Mouse (Mus musculus) embryo, embryonic 11.5 days (tissue): ENCODE results near the gene Chic1.
A peak's percentile ranks its signal among the peaks of the same experiment; 100 is the strongest.

Experiments
- DNase-seq: peaks from one replicate; pipeline ENCODE4 v3.0.0-alpha.2; 2012; ENCODE audit warnings: low read depth, low spot score

The Chic1 gene

DNA sequence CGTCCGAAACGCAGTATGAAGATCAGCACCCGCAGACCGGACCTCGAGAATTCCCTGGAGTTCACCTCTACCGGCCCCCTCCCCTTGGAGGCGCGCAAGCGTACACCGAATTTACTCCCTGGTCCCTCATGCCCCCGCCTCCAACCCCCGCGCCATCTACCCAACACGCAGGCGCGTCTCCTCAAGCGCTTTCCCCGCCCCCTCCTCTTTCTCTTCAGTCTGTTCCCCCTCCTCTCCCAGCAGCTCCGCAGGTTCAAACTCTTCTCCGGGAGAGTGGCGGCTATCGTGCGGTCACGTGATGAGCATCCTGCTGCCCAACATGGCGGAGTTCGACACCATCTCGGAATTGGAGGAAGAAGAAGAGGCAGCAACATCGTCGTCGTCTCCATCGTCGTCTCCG is at the start of gene Chic1:
Gene Chic1, plus strand, starts transcription at position 190 of the 400 bp plus-strand sequence.
- peak; percentile 67 for DNase-seq

DNA sequence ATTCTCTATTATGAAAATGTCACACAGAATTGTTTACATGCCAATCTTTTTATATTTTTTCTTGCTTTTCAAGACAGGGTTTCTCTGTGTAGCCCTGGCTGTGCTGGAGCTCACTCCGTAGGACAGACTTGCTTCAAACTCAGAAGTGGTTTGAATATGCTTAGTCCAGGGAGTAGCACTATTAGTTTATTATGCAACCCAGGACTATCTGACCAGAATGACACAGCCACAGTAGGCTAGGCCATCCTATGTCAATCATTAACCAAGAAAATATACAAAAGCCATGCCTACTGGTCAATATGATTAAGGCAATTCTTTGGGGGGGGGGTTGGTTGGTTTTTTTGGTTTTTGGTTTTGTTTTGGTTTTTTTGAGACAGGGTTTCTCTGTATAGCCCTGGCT is 48.0 kb upstream of the Chic1 start:
- DNase-seq: no peak

DNA sequence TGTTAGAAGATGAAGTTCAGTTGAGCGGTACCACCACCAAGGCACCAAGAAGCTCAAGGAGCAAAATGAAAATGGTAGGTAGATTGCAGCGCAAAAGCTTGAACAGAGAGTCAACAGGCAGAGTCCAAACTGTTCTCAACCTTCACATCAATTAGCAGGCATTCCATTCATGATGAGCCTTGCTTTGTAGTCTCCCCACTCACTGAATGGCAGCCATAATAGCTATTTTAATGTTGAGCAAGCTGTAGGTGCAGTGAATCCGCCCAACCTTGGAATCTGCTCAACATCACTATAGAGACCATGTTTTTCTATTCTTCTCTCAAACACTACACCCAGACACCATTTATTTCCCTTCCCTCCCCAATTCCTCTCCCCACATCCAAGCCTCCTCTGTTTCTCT is 44.6 kb upstream of the Chic1 start:
- DNase-seq: no peak

- DNase-seq: no peak
These were observed 42.1 kb upstream of the Chic1 start for GRCm38 (mm10) chrX:103314146-103314545.

DNA sequence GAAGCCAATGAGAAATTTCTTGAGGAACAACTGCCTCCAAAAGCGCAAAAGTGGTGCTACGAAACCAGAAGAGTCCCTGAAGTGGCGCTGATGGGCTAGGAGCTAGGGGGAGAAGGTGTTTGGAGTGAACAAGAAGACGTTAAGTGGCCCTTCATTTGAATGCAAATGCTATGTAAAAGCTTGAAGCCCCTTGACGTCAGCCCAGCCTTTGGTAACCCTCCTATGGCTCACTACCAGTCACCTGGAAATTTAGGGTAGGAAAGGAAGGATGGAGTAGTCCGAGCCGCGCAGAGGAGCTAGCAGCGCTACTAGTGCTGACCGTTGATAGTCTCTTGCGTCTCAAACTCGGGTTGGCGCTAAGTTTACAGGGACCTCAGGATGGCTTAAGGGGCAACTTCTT is 35.1 kb upstream of the Chic1 start, which contains the start of gene Cdx4:
Gene Cdx4, plus strand, starts transcription at position 253 of the 400 bp plus-strand sequence.
- DNase-seq: no peak

GRCm38 (mm10) chrX:103325900-103326299 is 30.4 kb upstream of the Chic1 start:
- DNase-seq: no peak

DNA sequence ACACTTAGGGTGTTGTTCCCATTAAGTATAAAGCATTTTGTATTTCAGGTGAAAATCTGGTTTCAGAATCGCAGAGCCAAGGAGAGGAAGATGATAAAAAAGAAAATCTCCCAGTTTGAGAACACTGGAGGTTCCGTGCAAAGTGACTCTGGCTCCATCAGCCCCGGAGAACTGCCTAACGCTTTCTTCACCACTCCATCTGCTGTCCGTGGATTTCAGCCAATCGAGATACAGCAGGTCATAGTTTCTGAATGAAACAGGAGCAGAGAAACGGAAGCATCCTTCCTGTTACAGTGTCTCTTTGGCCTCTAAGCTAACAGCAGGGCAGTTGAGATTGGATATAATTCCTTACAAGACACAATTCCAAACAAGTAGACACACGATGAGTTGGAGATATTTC is 26.9 kb upstream of the Chic1 start:
- no peak for DNase-seq

GRCm38 (mm10) chrX:103331125-103331858 is 25.0 kb upstream of the Chic1 start:
- no peak for DNase-seq

GRCm38 (mm10) chrX:103341369-103342113 is 14.7 kb upstream of the Chic1 start:
- DNase-seq: no peak

DNA sequence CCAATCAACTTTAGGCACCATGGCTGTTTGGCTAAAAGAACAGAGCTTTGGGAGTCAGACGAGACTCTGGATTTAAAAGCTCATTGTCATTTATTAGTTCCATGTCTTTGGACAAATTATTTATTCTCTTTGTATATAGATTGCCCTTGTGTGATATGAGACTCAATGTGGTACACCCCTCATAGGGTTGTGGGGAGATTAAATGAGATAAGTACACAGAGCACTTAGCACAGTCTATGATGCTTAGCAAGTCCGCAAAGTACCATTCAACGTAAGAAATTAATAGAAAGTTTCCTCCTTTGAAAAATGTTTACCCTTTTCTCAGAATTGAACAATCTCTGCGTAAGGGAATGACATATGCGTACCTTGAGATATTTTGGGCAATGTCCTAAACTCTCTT is 492 bp upstream of the Chic1 start:
- DNase-seq: no peak

- no peak for DNase-seq
These were observed 523 bp downstream of the Chic1 start for GRCm38 (mm10) chrX:103356761-103357236.

- DNase-seq: no peak
These were observed 9.9 kb downstream of the Chic1 start for GRCm38 (mm10) chrX:103366201-103366600.

GRCm38 (mm10) chrX:103368650-103369049 is 12.4 kb downstream of the Chic1 start:
- no peak for DNase-seq

GRCm38 (mm10) chrX:103371221-103371620 is 14.9 kb downstream of the Chic1 start:
- no peak for DNase-seq

GRCm38 (mm10) chrX:103371627-103372026 is 15.4 kb downstream of the Chic1 start:
- DNase-seq: no peak

DNA sequence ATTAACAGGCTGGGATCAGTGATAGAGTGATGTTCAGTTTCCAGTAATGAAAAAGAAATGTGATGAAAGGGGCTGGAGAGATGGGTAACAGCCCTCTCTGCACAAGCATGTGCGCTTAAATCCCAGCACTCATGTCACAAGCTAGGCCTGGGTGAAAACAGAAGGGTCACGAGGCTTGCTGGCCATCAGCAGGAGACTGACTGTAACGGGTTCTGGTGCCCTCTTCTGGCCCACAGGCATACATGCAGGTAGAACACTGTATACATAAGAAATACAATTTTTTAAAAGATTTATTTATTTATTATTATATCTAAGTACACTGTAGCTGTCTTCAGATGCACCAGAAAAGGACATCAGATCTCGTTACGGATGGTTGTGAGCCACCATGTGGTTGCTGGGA is 18.0 kb downstream of the Chic1 start:
- no peak for DNase-seq

GRCm38 (mm10) chrX:103384528-103384927 is 28.3 kb downstream of the Chic1 start:
- DNase-seq: no peak

DNA sequence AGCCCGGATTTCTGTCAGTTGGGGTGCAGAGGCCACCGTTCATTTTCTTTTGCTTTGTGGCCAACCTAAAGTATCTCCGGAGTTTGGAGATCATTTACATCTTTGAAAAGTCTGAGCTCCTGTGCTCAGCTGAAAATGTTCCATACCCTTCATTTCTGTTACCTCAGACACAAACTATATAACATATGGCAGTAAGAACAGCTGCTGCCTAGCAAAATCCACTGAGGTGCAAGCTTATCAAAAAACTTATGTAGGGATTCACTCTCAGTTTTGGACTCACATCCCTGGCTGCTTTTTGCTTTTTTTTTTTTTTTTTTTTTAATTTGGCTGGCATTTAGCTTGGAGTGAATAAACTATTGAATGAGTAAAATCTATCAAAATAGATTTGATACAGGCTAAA is 31.9 kb downstream of the Chic1 start:
- DNase-seq: no peak

DNA sequence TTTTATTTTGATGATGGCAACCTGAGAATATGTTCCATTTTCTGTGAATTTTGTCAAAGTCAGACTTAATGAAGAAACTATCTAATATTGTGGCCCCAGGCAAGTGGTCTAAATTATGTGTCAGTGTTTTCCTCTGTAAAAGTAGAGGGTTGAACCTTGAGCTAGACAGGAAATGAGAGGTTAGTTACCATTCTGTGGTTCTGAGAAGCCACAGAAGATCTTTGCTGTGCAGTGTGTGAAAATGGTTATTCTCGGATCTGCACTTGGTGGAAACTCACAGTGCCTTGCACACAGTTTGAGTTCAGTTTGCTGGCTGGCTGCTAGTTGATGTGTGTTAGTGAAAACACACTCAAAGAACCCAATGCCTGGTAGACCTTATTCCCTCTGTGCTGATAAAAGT is 37.6 kb downstream of the Chic1 start:
- DNase-seq: no peak

DNA sequence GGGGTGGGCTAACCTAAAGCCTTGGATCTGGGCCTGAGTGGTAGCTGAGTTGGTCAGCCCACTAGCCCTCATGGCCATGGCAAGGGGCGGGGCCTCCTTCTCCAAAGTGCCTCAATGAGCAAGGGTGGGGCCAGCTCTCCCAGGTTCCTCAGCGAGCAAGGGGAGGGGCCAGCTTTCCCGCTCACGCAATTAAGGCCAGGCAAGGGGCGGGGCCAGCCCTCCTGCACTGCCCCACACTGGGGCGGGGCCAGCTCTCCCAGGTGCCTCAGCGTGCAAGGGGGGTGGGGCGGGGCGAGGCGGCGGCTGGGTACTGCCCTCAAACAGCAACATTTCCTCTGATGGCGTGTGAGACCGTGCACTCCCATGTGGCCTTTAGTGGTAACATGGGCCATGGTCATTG is 48.7 kb downstream of the Chic1 start:
- peak; percentile 2 for DNase-seq

DNA sequence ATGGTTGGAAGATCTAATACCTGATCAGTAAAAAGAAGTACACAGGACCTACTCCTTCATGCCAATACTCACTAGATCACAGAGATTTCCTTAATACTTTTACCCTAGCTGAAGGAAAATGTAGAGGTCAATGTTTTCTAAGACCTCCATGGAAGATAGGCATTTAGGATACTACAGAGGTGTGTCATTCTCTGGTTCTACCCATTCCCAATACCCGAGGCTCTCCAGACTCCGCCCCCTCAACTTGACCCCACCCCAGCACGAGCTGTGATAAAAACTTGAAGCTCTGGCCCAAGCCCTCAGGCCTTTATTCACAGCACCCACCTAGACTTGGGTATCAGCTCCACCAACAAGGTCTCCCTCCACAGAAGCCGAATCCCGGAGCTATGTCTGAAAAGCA is 57.9 kb downstream of the Chic1 start, which contains the start of gene Tsx:
Gene Tsx, plus strand, starts transcription at position 301 of the 400 bp plus-strand sequence.
- DNase-seq: no peak

DNA sequence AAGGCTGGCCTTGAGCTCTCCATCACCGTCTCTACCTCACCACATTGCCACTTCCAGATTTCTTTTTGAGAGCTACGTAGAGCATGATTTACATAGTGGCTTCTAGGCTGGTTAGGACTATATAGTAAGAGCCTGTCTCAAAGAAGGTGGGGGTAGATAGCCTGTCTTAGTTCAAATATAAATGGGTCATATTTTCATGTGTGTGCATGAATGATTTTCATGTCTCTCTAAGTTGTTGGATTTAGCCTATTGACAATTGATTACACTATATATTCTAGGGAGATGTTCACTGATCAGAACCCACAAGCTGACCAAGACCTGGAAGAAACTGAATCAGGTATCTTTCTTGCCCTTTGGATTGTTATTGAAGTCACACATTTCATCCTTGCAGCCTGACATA is 65.4 kb downstream of the Chic1 start, which contains the start of gene Gm26992:
Gene Gm26992, plus strand, starts transcription at position 301 of the 400 bp plus-strand sequence.
- no peak for DNase-seq

- DNase-seq: no peak
These were observed 71.4 kb downstream of the Chic1 start for GRCm38 (mm10) chrX:103427677-103428076.
